Mouse (Mus musculus): ENCODE measurements around the gene Ankar. TPM values are rescaled to one million over a fixed set of nuclear protein-coding genes. Genes with fewer than 3 reads are reported as not detected.

Ankar gene
- polyA plus RNA-seq, 1 experiment from 2014 or later = not detected

- H3K9ac ChIP-seq = no peak overlapping the region
- no peak overlapping the region for H3K4me3 ChIP-seq
- 0 out of 2 replicates have a peak, but pooled peaks cover 3% of the 10 kb centered on the region for H3K36me3 ChIP-seq
- no peak for ATAC-seq (ENCODE audit: insufficient number of reproducible peaks, insufficient read depth, low FRiP score, low TSS enrichment)
- no peaks in the 10 kb centered on the region for H3K27me3 ChIP-seq
- 75% methylated on average over 2 of the region's 2 CpGs for WGBS
- no peak overlapping the region for H3K4me2 ChIP-seq (replicated peaks)
- no peaks in the 10 kb centered on the region for H3K4me1 ChIP-seq
- no peaks in the 10 kb centered on the region for H3K9me3 ChIP-seq
- H3K27ac ChIP-seq = no peak overlapping the region
Measured at GRCm38 (mm10) chr1:72724354-72724753, 24.0 kb upstream of the Ankar start.

GRCm38 (mm10) chr1:72722646-72723045 lies 22.3 kb upstream of the Ankar start:
- Histone ChIP-seq H3K9ac (no peak overlapping the region), H3K27me3 (no peaks in the 10 kb centered on the region), H3K4me1 (no peaks in the 10 kb centered on the region), H3K9me3 (no peaks in the 10 kb centered on the region), H3K27ac (no peak overlapping the region), H3K4me2 (replicated peaks) (no peak overlapping the region), H3K36me3 (0 out of 2 replicates have a peak, but pooled peaks cover 3% of the 10 kb centered on the region), H3K4me3 (no peak overlapping the region)
- WGBS = 42% methylated on average over 8 of the region's 8 CpGs
- no peak for ATAC-seq (ENCODE audit: insufficient number of reproducible peaks, insufficient read depth, low FRiP score, low TSS enrichment)

- H3K4me3 ChIP-seq = no peak overlapping the region
- no peak overlapping the region for H3K9ac ChIP-seq
- H3K4me1 ChIP-seq = no peaks in the 10 kb centered on the region
- 69% methylated on average over 6 of the region's 6 CpGs for WGBS
- H3K36me3 ChIP-seq = 0 out of 2 replicates have a peak, but pooled peaks cover 4% of the 10 kb centered on the region
- H3K9me3 ChIP-seq = no peaks in the 10 kb centered on the region
- H3K4me2 ChIP-seq (replicated peaks) = no peak overlapping the region
- no peak overlapping the region for H3K27ac ChIP-seq
- ATAC-seq (ENCODE audit: insufficient number of reproducible peaks, insufficient read depth, low FRiP score, low TSS enrichment) = no peak
- no peaks in the 10 kb centered on the region for H3K27me3 ChIP-seq
Measured at GRCm38 (mm10) chr1:72720115-72720725, 19.8 kb upstream of the Ankar start.

- Histone ChIP-seq H3K27ac (no peak overlapping the region), H3K4me1 (0 out of 2 replicates have a peak, but pooled peaks cover 3% of the 10 kb centered on the region), H3K9me3 (no peaks in the 10 kb centered on the region), H3K36me3 (peaks cover 16% of the 10 kb centered on the region), H3K4me3 (no peak overlapping the region), H3K9ac (no peak overlapping the region), H3K4me2 (replicated peaks) (no peak overlapping the region), H3K27me3 (no peaks in the 10 kb centered on the region)
- WGBS = 24% methylated on average over 5 of the region's 5 CpGs
- peak; percentile 23; the same call in 1 of the 2 replicates for ATAC-seq (ENCODE audit: insufficient number of reproducible peaks, insufficient read depth, low FRiP score, low TSS enrichment)
Measured at GRCm38 (mm10) chr1:72718846-72719245, 18.5 kb upstream of the Ankar start.

GRCm38 (mm10) chr1:72717540-72717939 lies 17.2 kb upstream of the Ankar start:
- H3K4me2 ChIP-seq (replicated peaks) = no peak overlapping the region
- no peaks in the 10 kb centered on the region for H3K9me3 ChIP-seq
- no peaks in the 10 kb centered on the region for H3K27me3 ChIP-seq
- 94% methylated on average over 7 of the region's 7 CpGs for WGBS
- H3K36me3 ChIP-seq = peaks cover 27% of the 10 kb centered on the region
- H3K4me3 ChIP-seq = no peak overlapping the region
- no peak for ATAC-seq (ENCODE audit: insufficient number of reproducible peaks, insufficient read depth, low FRiP score, low TSS enrichment)
- H3K27ac ChIP-seq = no peak overlapping the region
- H3K4me1 ChIP-seq = peaks cover 11% of the 10 kb centered on the region
- H3K9ac ChIP-seq = no peak overlapping the region

- WGBS = 6% methylated on average over 5 of the region's 5 CpGs
- Histone ChIP-seq H3K9ac (no peak overlapping the region), H3K27me3 (no peaks in the 10 kb centered on the region), H3K36me3 (peaks cover 27% of the 10 kb centered on the region), H3K4me1 (peaks cover 16% of the 10 kb centered on the region), H3K4me2 (replicated peaks) (no peak overlapping the region), H3K4me3 (no peak overlapping the region), H3K27ac (no peak overlapping the region), H3K9me3 (no peaks in the 10 kb centered on the region)
- ATAC-seq (ENCODE audit: insufficient number of reproducible peaks, insufficient read depth, low FRiP score, low TSS enrichment) = no peak
Measured at GRCm38 (mm10) chr1:72716926-72717325, 16.5 kb upstream of the Ankar start.

- Histone ChIP-seq H3K27me3 (no peaks in the 10 kb centered on the region), H3K4me3 (no peak overlapping the region), H3K36me3 (peaks cover 27% of the 10 kb centered on the region), H3K9me3 (no peaks in the 10 kb centered on the region), H3K27ac (no peak overlapping the region), H3K4me2 (replicated peaks) (no peak overlapping the region), H3K4me1 (peaks cover 16% of the 10 kb centered on the region), H3K9ac (no peak overlapping the region)
- WGBS = 53% methylated on average over 2 of the region's 2 CpGs
- ATAC-seq (ENCODE audit: insufficient number of reproducible peaks, insufficient read depth, low FRiP score, low TSS enrichment) = no peak
Measured at GRCm38 (mm10) chr1:72716421-72716820, 16.0 kb upstream of the Ankar start.

- Histone ChIP-seq H3K36me3 (peaks cover 27% of the 10 kb centered on the region), H3K4me2 (replicated peaks) (no peak overlapping the region), H3K9me3 (no peaks in the 10 kb centered on the region), H3K27me3 (no peaks in the 10 kb centered on the region), H3K4me1 (peaks cover 16% of the 10 kb centered on the region), H3K27ac (no peak overlapping the region), H3K4me3 (no peak overlapping the region), H3K9ac (no peak overlapping the region)
- ATAC-seq (ENCODE audit: insufficient number of reproducible peaks, insufficient read depth, low FRiP score, low TSS enrichment) = no peak
- WGBS = 74% methylated on average over 3 of the region's 3 CpGs
Measured at GRCm38 (mm10) chr1:72715593-72716361, 15.4 kb upstream of the Ankar start.

GRCm38 (mm10) chr1:72715065-72715464 lies 14.7 kb upstream of the Ankar start:
- no peak overlapping the region for H3K4me3 ChIP-seq
- no peak for ATAC-seq (ENCODE audit: insufficient number of reproducible peaks, insufficient read depth, low FRiP score, low TSS enrichment)
- no peak overlapping the region for H3K27ac ChIP-seq
- WGBS = 100% methylated on average over 1 of the region's 1 CpGs
- no peak overlapping the region for H3K4me2 ChIP-seq (replicated peaks)
- H3K9ac ChIP-seq = no peak overlapping the region
- H3K4me1 ChIP-seq = peaks cover 16% of the 10 kb centered on the region
- H3K9me3 ChIP-seq = no peaks in the 10 kb centered on the region
- H3K36me3 ChIP-seq = peaks cover 24% of the 10 kb centered on the region
- no peaks in the 10 kb centered on the region for H3K27me3 ChIP-seq

- Histone ChIP-seq H3K9me3 (no peaks in the 10 kb centered on the region), H3K27ac (no peak overlapping the region), H3K4me2 (replicated peaks) (no peak overlapping the region), H3K27me3 (no peaks in the 10 kb centered on the region), H3K4me3 (no peak overlapping the region), H3K36me3 (peaks cover 24% of the 10 kb centered on the region), H3K9ac (no peak overlapping the region), H3K4me1 (peaks cover 16% of the 10 kb centered on the region)
- no peak for ATAC-seq (ENCODE audit: insufficient number of reproducible peaks, insufficient read depth, low FRiP score, low TSS enrichment)
- 69% methylated on average over 4 of the region's 4 CpGs for WGBS
Measured at GRCm38 (mm10) chr1:72714547-72714946, 14.2 kb upstream of the Ankar start.

GRCm38 (mm10) chr1:72711684-72712083 lies 11.3 kb upstream of the Ankar start:
- peak overlapping the region; percentile 84 for H3K4me2 ChIP-seq (replicated peaks)
- ATAC-seq (ENCODE audit: insufficient number of reproducible peaks, insufficient read depth, low FRiP score, low TSS enrichment) = no peak
- under 1% methylated on average over 17 of the region's 17 CpGs for WGBS
- H3K4me1 ChIP-seq = peaks cover 16% of the 10 kb centered on the region
- H3K36me3 ChIP-seq = peaks cover 24% of the 10 kb centered on the region
- no peaks in the 10 kb centered on the region for H3K9me3 ChIP-seq
- no peaks in the 10 kb centered on the region for H3K27me3 ChIP-seq
- H3K9ac ChIP-seq = peak overlapping the region; percentile 84
- peak overlapping the region; percentile 94 for H3K27ac ChIP-seq
- peak overlapping the region; percentile 69 for H3K4me3 ChIP-seq
